Mouse (Mus musculus) erythroblast, embryonic 14.5 days (primary cell): Measurements from ENCODE around the gene Btn1a1.

Experiments
- GATA1 ChIP-seq: IDR thresholded peaks from 2 replicates; pipeline ENCODE4 v1.6.1; 2012; ENCODE audit warnings: low read length, inconsistent platforms, mixed read lengths
- TAL1 ChIP-seq: IDR thresholded peaks from 3 replicates; pipeline ENCODE4 v1.6.1; 2012; ENCODE audit warnings: low read length, inconsistent platforms, mixed read lengths

DNA sequence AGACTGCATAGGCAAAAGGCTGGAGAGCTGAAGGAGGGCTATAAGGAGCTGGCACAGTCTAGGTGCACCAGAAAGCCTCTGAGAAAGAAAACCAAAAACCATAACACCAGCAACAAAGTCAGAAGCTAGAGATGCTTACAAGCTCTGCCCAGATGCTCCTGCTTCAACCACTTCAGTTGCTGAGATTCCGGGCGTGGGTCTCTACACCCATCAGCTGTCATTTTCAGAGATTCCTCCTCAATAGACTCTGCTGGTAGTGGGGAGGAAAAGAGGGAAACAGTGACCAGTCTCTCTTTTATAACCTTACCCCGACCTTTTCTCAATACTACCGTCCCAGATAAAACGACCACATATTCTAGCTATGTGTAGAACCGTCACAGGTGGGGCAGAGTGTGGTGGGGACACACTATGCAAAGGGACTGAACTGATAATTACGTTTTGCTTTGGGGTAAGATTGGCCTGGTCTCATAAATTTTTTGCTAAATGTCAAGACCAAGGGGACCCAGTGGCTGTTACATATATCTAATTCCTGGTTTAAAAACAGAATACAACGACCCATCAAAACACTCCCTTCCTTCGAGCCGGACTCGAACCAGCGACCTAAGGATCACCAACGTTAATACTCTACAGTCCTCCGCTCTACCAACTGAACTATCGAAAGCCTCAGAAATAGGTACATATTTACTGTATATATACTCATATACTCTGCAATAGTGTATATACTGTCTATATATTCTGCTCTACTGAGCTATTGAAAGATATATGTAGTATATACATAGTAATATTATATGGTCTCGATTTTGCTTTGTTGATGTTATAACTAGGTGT, 37.3 kb downstream of the Btn1a1 start:
- TF ChIP-seq GATA1, result no peak
- TF ChIP-seq TAL1, result no peak
